Mouse (Mus musculus) limb, embryonic 15.5 days (tissue): ENCODE results near the gene Zfy1. TPM values are rescaled to one million over a fixed set of nuclear protein-coding genes. Genes with fewer than 3 reads are reported as not detected.
A peak's percentile ranks its signal among the peaks of the same experiment; 100 is the strongest.
"Not testable (repeated sequence)": the region's sequence is repeated elsewhere in the genome, so short reads cannot be mapped to it uniquely, and the experiment has no call there.

Experiments
- ATAC-seq: fragments of 200-750 bp; cut with Nextera tagmentation; 2 replicates; pipeline ENCODE4 v1.8.0; 2017; ENCODE audit warnings: low read depth, moderate TSS enrichment; ENCODE audit not compliant: insufficient number of reproducible peaks, low FRiP score, low TSS enrichment
- H3K27ac ChIP-seq: fragments of 300-500 bp; sonication (generic); 2 replicates; pipeline ENCODE4 v1.5.1; 2015; ENCODE audit warnings: moderate library complexity, mild to moderate bottlenecking, inconsistent platforms
- H3K27me3 ChIP-seq: fragments of 300-500 bp; sonication (generic); 2 replicates; pipeline ENCODE4 v1.6.1; 2015; ENCODE audit warnings: inconsistent platforms
- H3K36me3 ChIP-seq: fragments of 300-500 bp; sonication (generic); 2 replicates; pipeline ENCODE4 v1.6.1; 2015; ENCODE audit warnings: inconsistent platforms
- H3K4me1 ChIP-seq: fragments of 300-500 bp; sonication (generic); 2 replicates; pipeline ENCODE4 v1.6.1; 2015; ENCODE audit warnings: inconsistent platforms
- H3K4me2 ChIP-seq: fragments of 300-500 bp; sonication (generic); 2 replicates; pipeline ENCODE4 v1.6.1; 2015; ENCODE audit warnings: mild to moderate bottlenecking, inconsistent platforms
- H3K4me3 ChIP-seq: fragments of 300-500 bp; sonication (generic); 2 replicates; pipeline ENCODE4 v1.5.1; 2015; ENCODE audit warnings: mild to moderate bottlenecking, inconsistent platforms
- H3K9ac ChIP-seq: fragments of 300-500 bp; sonication (generic); 2 replicates; pipeline ENCODE4 v1.6.1; 2015; ENCODE audit warnings: inconsistent platforms
- H3K9me3 ChIP-seq: fragments of 300-500 bp; sonication (generic); 2 replicates; pipeline ENCODE4 v1.6.1; 2016; ENCODE audit warnings: inconsistent platforms
- WGBS: fragments of 180-500 bp; shearing (Covaris S2); methylation state at CpG from one replicate; pipeline ENCODE4 v1.1.7; 2015; 5-methylcytosine and 5-hydroxymethylcytosine counted together
- polyA plus RNA-seq: library from polyadenylated mRNA; unstranded; fragments of >200 nt; fragmentation: Nextera tagmentation; extraction: Ambion mirVana; gene quantifications from 2 replicates; pipeline ENCODE4 v1.2.1, GENCODE M21; 2015

The Zfy1 gene
- polyA plus RNA-seq, result not detected in 2 replicates

- WGBS, result 73% methylated on average over 3 of the region's 11 CpGs
- not testable (repeated sequence) for H3K4me2 ChIP-seq, H3K27ac ChIP-seq, H3K4me3 ChIP-seq, H3K27me3 ChIP-seq, H3K36me3 ChIP-seq, H3K9ac ChIP-seq, H3K4me1 ChIP-seq, ATAC-seq, H3K9me3 ChIP-seq
These were observed at the start of gene Zfy1 for GRCm38 (mm10) chrY:797309-797708. Zfy1 (minus strand) TSS chrY:797409.

- H3K9ac ChIP-seq, result no peak within 1 kb of the TSS
- 87% methylated on average over 10 of the region's 15 CpGs for WGBS
- ATAC-seq, result no peak
- no peak within 1 kb of the TSS for H3K4me2 ChIP-seq
- no peaks in the 10 kb centered on the region for H3K36me3 ChIP-seq
- H3K27me3 ChIP-seq, result no peaks in the 10 kb centered on the region
- no peak within 1 kb of the TSS for H3K4me3 ChIP-seq
- H3K27ac ChIP-seq, result no peak within 1 kb of the TSS
- no peaks in the 10 kb centered on the region for H3K9me3 ChIP-seq
- no peaks in the 10 kb centered on the region for H3K4me1 ChIP-seq
These were observed 21.2 kb upstream of the Zfy1 start, which contains the start of gene Uba1y for GRCm38 (mm10) chrY:818396-818795. Uba1y (plus strand) TSS chrY:818649.

DNA sequence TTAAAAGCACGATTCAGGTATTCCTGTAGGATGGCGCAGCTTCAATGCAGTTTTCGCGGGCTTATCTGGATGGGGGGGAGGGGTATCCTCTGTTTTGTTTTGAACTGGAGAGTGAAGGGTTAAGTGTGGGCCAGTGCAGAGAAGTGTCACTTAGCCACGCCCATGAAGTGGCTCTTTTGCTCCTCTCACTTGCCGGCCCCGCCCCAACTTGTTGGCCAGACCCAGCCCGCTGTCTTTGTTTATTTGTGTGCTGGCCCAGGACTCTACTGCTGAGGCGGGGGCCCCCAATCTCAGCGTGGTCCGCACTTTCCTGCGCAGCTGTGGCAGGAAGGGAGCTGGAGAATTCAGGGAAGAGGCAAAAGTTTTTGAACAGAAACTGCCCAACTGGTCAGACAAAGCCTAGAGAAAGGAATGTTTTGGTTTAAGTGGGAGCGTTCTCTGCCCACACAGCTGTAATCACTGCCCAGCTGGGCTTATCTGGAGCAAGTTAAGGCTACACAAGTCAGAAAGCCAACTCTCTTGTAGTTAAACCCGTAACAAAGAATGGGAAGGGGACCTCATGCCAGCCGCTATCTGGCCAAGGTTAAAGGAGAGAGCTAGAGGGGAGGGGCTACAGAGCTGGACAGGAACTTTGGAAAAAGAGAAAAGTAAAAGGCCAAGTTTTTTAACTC, 11.9 kb upstream of the Zfy1 start:
- Histone ChIP-seq H3K9ac (no peak overlapping the region), H3K4me3 (peak overlapping the region; percentile 19), H3K27me3 (no peaks in the 10 kb centered on the region), H3K9me3 (no peaks in the 10 kb centered on the region), H3K36me3 (no peaks in the 10 kb centered on the region), H3K4me2 (peak overlapping the region; percentile 26), H3K27ac (no peak overlapping the region), H3K4me1 (no peaks in the 10 kb centered on the region)
- WGBS, result 0% methylated on average over 13 of the region's 15 CpGs
- no peak for ATAC-seq

Other genes with a start within 250 kb of the Zfy1 start
- not detected in 2 replicates for gene Uba1y, start 21.2 kb upstream of the Zfy1 start, polyA plus RNA-seq
- gene Kdm5d, start 100.4 kb upstream of the Zfy1 start, polyA plus RNA-seq, result 5.5 and 7.1 TPM in 2 replicates
- 21.8 and 23.7 TPM in 2 replicates for gene Eif2s3y, start 213.1 kb upstream of the Zfy1 start, polyA plus RNA-seq